Comparison of ENCODE assay signal across 8 mouse cellular contexts in the genomic region with DNA sequence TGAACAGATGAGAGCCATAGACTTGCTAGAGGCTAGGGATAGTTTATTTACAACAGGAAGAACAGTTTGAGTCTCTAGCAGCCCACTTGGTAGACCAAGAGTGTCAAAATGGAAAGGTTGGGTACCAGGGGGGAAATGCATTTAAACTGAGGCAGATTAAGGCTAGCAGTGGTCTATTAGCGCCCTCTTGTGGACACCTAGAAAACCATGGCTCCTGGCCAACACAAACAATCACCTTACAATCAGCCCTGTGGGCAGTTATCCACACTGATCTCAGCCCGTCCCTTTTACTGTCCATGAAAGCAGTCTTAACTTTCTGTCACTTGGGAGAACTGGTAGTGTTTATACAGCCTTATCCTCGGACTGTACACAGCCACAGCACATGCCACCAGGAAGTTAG. TPM values are rescaled to one million over a fixed set of nuclear protein-coding genes. Genes with fewer than 3 reads are reported as not detected.
DNase-seq lines count a peak whose midpoint lies in the region; ATAC-seq and TF ChIP-seq lines count a peak whose summit lies in the region.

No protein-coding gene starts in this region.

- H3K27ac ChIP-seq in hindbrain, embryonic 11.5 days (ENCODE audit: low read depth, low read length) = no peak overlapping the region
- no peak overlapping the region; the same call in 1 of the 2 replicates for H3K27ac ChIP-seq in hindbrain, embryonic 13.5 days
- peak overlapping the region; percentile 51; the same call in 1 of the 2 replicates for H3K27ac ChIP-seq in layer of hippocampus, adult 2 months

- no peak overlapping the region for H3K9ac ChIP-seq in hindbrain, embryonic 11.5 days (ENCODE audit: low read depth, low read length)
- H3K9ac ChIP-seq in hindbrain, embryonic 13.5 days = no peak overlapping the region

- H3K9me3 ChIP-seq in hindbrain, embryonic 11.5 days (ENCODE audit: control insufficient read depth, low read length) = no peaks in the 10 kb centered on the region
- no peaks in the 10 kb centered on the region for H3K9me3 ChIP-seq in hindbrain, embryonic 13.5 days

- no peak overlapping the region for H3K4me3 ChIP-seq in hindbrain, embryonic 11.5 days (ENCODE audit: low read depth, low read length)
- H3K4me3 ChIP-seq in hindbrain, embryonic 13.5 days = no peak overlapping the region
- H3K4me3 ChIP-seq in layer of hippocampus, adult 2 months = no peak overlapping the region

- ATAC-seq in hindbrain, embryonic 11.5 days (ENCODE audit: low FRiP score) = no peak
- ATAC-seq in hindbrain, embryonic 13.5 days (ENCODE audit: low FRiP score) = no peak

- 16% methylated on average over 3 of the region's 3 CpGs for WGBS in hindbrain, embryonic 11.5 days
- WGBS in hindbrain, embryonic 13.5 days = 10% methylated on average over 3 of the region's 3 CpGs

- H3K27me3 ChIP-seq in hindbrain, embryonic 11.5 days (ENCODE audit: control insufficient read depth, insufficient read depth, low read length) = no peaks in the 10 kb centered on the region
- H3K27me3 ChIP-seq in hindbrain, embryonic 13.5 days = no peaks in the 10 kb centered on the region

- H3K36me3 ChIP-seq in hindbrain, embryonic 11.5 days (ENCODE audit: control insufficient read depth, insufficient read depth, low read length) = 0 out of 2 replicates have a peak, but pooled peaks cover 7% of the 10 kb centered on the region
- peaks cover 28% of the 10 kb centered on the region for H3K36me3 ChIP-seq in hindbrain, embryonic 13.5 days

- H3K4me1 ChIP-seq in hindbrain, embryonic 11.5 days (replicated peaks; ENCODE audit: control insufficient read depth, insufficient read depth, low read length) = peaks cover 8% of the 10 kb centered on the region; the same call in 1 of the 2 replicates
- peaks cover 31% of the 10 kb centered on the region for H3K4me1 ChIP-seq in hindbrain, embryonic 13.5 days (replicated peaks)

- H3K4me2 ChIP-seq in hindbrain, embryonic 11.5 days (replicated peaks; ENCODE audit: low read depth, low read length) = no peak overlapping the region
- no peak overlapping the region for H3K4me2 ChIP-seq in hindbrain, embryonic 13.5 days

- TF ChIP-seq CTCF in layer of hippocampus, adult 2 months (conservative IDR thresholded peaks at IDR 0.05) = peak; percentile 94

- peak; percentile 87 for DNase-seq in hindbrain, embryonic 11.5 days (ENCODE audit: low spot score)
- peak; percentile 73 for DNase-seq in adipocyte (ENCODE audit: low spot score)
- peak; percentile 91 for DNase-seq in embryo, embryonic 10.5 days (ENCODE audit: low spot score)
- peak; percentile 78 for DNase-seq in heart, adult 8-10 months (ENCODE audit: low spot score)
- DNase-seq in layer of hippocampus, adult 2 months (ENCODE audit: low spot score in 2 of 2) = peak; percentile 63 to 70
- DNase-seq in lung, postnatal 36 days = peak; percentile 81
- peak; percentile 40 to 48 for DNase-seq in spleen, postnatal 36 days (ENCODE audit: low spot score in 2 of 2)

RNA-seq across cellular contexts. Expression of gene Eif1b, which starts 4.7 kb away (rescaled TPM):
- polyA plus RNA-seq in hindbrain, embryonic 11.5 days (2014; fragmentation: Nextera tagmentation; extraction: Ambion mirVana) = 274 and 279 TPM in 2 replicates
- 330 and 337 TPM in 2 replicates for polyA plus RNA-seq in hindbrain, embryonic 13.5 days (2015; fragmentation: Nextera tagmentation; extraction: Ambion mirVana)
- total RNA-seq in heart, adult 8-10 months (2022) = 10 to 100 TPM; 61.1 to 80.7 (median 65.7) TPM
- total RNA-seq in layer of hippocampus, adult 2 months (2021) = 100 to 1,000 TPM; 203 to 206 TPM

RNA-seq across cellular contexts. Expression of gene Entpd3, which starts 42.9 kb away (rescaled TPM):
- 0.47 and 0.51 TPM in 2 replicates for polyA plus RNA-seq in hindbrain, embryonic 11.5 days (2014; fragmentation: Nextera tagmentation; extraction: Ambion mirVana)
- polyA plus RNA-seq in hindbrain, embryonic 13.5 days (2015; fragmentation: Nextera tagmentation; extraction: Ambion mirVana) = 1.2 and 1.6 TPM in 2 replicates
- total RNA-seq in heart, adult 8-10 months (2022) = not detected
- 1 to 10 TPM; 7.6 to 7.7 TPM for total RNA-seq in layer of hippocampus, adult 2 months (2021)

Comparison
In these comparisons a context has a peak if more than half of its experiments do, and no peak if none do; other contexts are left out.
1. RNA of gene Entpd3, which starts 42.9 kb away (total RNA-seq): 7.6 to 7.7 TPM in layer of hippocampus, adult 2 months; not detected in heart, adult 8-10 months; every median in the first group is over 4 times any median in the second.
2. Peak in every context shown above with its lines, with median percentiles within 50 percentile points of each other: DNase-seq.